Mouse (Mus musculus) gastrocnemius, postnatal 14 days (tissue): ENCODE data around the gene Tmed2. TPM values are rescaled to one million over a fixed set of nuclear protein-coding genes. Genes with fewer than 3 reads are reported as not detected.
"Not testable (repeated sequence)": the region's sequence is repeated elsewhere in the genome, so short reads cannot be mapped to it uniquely, and the experiment has no call there.

Experiments used
- DNase-seq: peaks from one replicate; pipeline ENCODE4 v3.0.0; 2021; ENCODE audit warnings: mixed read lengths
- intact Hi-C: fragments of 180-260 bp; cut with DNase I; formaldehyde crosslinking; loops from one replicate; pipeline ENCODE4 v1.15.1; 2025; ENCODE audit warnings: low total_unique reads
- total RNA-seq, 2 experiments: library from RNA; stranded (reverse); gene quantifications; 2 replicates each; pipeline ENCODE4 v1.2.3; 2021

Tmed2 gene
- total RNA-seq, 2 experiments from 2014 or later: 138 to 152 TPM

- DNase-seq: no peak
- intact Hi-C loops: no loop called here
Observed at GRCm38 (mm10) chr5:124523032-124523431, 17.5 kb upstream of the Tmed2 start.

DNA sequence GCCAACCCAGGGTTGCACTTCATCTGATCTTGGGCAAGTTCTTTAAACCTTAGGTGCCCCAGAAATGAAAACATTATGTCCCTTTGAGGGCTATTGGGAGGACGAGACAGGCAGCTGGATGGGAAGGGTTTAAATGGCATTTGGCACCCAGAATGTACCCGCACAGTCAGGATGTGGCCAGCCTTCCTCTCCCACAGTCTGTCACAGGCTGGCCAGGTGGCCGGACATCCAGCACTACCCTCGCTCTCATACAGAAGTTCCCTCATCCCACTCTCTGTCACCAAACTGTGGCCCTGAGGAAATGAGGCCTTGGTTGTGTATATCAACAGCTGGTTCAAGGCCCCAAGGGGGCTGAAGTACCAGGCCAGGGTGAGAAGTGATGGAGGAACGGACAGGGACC, 15.6 kb upstream of the Tmed2 start:
- no peak for DNase-seq
- intact Hi-C loops: no loop called here

DNA sequence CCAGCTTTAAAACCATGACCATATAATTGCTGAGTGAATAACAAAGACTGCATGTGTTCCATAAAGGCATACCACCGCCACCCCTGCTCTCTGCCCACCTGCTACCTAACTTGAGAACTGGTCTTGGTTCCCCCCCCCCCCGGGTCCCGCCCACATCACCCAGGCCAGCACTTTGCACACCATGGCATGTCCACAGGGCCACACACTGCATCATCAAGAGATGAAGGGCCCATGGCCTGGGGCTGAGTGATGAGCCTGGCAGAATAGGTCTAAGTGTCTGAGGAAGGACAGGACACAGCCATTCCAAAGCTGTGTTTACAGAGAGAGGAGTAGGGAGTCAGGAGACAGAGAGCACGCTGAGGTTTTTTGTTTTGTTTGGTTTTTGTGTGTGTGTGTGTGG, 12.1 kb upstream of the Tmed2 start:
- intact Hi-C loops: no loop called here

DNA sequence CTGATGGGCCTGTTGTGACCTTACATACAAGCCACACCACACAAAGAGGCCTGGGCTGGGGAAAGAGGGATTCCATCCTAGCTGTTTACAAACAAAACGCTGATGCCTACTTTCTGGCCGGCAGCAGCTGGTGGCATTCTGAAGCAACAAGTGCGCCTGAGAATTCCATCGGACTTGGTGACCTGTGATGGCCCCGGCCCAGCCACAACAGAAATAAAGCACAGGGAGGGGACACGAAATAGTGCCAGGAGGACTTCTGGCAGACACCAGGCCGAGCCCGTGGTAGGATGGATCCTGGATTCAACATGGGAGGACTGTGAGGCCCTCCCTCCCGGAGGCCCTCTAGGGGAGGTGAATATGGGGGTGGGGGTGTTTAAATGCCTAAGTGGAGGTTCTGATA, 11.7 kb upstream of the Tmed2 start:
- intact Hi-C loops: no loop called here
- DNase-seq: peak; percentile 54

More for the DNA sequence above, 12.1 kb upstream of the Tmed2 start:
- no peak for DNase-seq

DNA sequence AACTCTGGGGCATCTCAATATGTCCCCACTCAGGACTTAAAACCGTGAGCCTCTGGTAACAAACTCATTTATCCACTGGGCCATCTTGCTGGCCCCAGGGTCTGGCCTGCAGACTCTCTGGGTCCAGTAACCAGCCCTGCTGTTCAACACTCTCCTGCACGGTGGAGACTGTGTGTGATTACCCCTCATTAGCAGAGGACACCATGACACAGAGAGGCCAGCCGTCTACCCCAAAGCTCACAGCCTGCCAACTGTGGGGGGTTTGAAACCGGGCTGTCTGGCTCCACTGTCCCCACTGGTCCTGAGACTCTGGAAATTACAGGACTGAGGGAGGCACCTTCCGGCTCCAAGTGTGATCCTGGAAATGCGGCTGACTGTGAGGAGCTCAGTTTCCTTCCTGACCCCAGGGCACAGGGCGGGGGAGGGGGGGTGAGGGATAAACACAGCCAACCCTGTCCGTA, 11.3 kb upstream of the Tmed2 start:
- DNase-seq: no peak
- intact Hi-C loops: no loop called here

GRCm38 (mm10) chr5:124529697-124530096, 10.8 kb upstream of the Tmed2 start:
- no peak for DNase-seq
- intact Hi-C loops: no loop called here

- DNase-seq: peak; percentile 89
- intact Hi-C loops: no loop called here
Observed at GRCm38 (mm10) chr5:124530655-124531582, 9.6 kb upstream of the Tmed2 start, which contains the start of gene Rilpl1. TSS of gene Rilpl1 (minus strand) at chr5:124531391.

DNA sequence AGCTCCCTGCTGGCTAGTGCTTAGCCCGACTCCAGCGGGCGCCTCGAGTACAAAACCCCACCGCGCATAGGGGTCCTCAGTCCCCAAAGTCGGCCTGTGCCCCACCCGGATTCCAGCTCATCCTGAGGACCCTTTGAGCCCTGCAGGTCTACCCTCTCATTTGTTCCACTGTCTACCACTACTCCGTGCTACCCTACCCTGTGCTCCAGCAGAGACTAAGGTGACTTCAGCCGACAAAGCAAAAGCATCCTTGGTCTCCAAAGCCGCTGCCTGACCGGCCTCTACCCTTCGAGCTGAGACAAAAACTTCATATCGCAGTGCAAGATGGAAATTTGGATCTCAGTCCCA, 8.9 kb upstream of the Tmed2 start:
- intact Hi-C loops: no loop called here
- no peak for DNase-seq

DNA sequence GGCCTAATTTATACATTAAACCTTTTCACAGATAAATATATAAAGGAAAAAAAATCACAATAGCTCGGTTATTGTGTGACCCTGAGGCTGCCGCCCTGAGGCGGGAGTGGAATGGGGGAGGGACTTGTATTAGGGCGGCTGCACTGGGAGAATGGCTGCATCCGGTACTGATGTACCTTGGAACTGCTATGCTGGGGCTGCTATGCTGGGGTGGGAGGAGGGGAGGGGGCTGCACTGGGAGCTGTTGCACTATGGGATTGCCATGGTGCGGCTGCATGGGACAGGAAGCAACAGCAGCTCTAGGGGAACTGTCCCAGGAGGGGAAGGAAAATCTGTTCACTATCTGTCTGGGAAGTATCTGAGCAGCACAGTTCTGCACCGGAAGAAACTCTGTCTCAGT, 8.0 kb upstream of the Tmed2 start:
- intact Hi-C loops: no loop called here
- no peak for DNase-seq

- intact Hi-C loops: loop anchor here (5.0 kb wide), 1 partner anchor 98 kb away; the partner anchor contains the start of gene Kmt5a
- DNase-seq: no peak
Observed at GRCm38 (mm10) chr5:124535016-124535415, 5.5 kb upstream of the Tmed2 start.

DNA sequence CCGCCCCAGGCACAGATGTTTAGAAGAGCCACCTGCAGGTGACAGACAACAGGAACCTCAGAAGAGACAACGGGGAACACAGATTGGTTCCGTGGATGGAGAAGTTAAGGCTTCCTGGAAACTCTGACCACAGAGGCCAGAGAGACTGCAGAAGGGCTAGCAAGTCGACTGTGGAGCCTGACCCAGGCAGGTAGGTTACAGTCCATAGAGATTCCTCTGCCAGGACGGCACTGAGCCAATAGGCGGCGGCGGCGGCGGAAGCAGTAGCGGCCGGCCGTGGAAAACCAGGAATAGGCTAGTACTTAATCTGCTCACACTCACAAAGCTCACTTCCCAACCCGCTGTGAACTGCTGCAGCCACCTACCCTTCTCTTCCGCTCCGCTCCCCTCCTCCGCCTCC, 3.7 kb upstream of the Tmed2 start:
- DNase-seq: peak; percentile 47
- intact Hi-C loops: loop anchor here (5.0 kb wide), 1 partner anchor 99 kb away; the partner anchor contains the start of gene Kmt5a

DNA sequence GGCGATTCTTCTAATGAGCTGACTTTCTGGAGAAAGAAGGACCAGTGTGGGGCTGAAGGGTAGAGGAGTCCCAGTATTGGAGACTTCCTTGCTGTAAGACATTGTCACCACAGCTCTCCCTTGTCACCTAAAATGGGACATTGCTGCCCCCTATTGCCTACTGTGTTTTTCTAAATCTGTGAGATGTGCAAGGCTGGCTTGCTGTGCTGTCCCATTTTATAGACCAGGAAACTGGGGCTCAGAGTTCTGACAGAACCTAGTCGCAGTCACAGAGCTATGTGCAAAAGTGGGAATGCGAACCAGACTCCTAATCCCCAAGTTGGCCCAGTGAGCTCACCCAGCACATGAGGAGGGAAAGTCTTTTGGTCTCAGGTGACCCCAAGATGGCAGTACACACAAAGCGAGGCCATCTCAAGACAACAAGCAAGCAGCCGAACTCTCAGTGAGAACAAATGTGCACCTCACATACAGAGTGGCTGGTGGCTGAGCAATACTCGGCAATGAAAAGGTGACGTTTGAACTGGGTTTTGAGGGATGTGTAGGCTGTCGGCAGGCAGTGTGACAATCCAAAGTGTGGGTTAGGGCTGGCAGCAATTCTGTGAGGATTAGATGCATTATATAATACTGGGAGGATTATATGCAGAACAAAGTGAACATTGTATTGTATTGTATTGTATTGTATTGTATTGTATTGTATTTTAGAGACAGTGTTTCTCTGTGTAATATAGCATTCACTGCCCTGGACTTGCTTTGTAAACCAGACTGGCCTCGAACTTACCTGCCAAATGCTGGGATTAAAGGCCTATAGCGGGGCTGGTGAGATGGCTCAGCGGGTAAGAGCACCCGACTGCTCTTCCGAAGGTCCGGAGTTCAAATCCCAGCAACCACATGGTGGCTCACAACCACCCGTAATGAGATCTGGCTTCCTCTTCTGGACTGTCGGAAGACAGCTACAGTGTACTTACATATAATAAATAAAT, 1.4 kb upstream of the Tmed2 start:
- DNase-seq: no peak

GRCm38 (mm10) chr5:124539905-124540304, 590 bp upstream of the Tmed2 start:
- intact Hi-C loops: loop anchor here (5.0 kb wide), 2 partner anchors 103 to 113 kb away; partner anchors contain the start of genes Kmt5a and Sbno1
- no peak for DNase-seq

More for the DNA sequence above, 1.4 kb upstream of the Tmed2 start:
- intact Hi-C loops: loop anchor here (5.0 kb wide), 1 partner anchor 102 kb away; the partner anchor contains the start of gene Kmt5a

DNA sequence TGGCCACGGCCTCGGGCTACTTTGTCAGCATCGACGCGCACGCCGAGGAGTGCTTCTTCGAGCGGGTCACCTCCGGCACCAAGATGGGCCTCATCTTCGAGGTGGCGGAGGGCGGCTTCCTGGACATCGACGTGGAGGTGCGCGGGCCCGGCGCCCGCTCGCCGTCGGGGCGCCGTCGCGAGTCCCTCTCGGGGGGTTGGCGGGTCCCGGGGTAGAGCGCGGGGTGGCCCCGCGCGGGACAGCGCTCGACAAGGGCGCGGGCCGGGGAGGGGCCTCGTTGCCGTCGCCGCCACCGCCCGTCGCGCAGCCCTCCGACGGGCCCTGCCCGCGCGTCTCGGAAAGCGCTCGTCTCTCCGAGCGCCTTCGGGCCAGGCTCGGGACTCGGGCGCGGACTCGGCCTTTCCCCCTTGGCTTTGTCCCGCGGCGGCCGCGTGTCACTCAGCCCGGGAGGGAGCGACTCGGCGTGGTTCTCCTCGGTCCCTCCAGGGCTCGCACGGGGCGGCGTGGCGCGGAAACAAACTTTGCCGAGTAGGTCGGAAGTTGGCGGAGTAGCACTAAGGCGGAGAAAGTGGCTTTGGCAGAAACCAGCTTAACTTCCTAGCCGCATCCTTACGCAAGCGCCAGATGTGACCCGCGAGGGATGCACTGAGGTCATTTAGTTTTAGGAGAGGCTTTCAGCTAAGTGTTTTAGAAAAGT, 558 bp downstream of the Tmed2 start:
- peak; percentile 83 for DNase-seq
- intact Hi-C loops: loop anchor here (5.0 kb wide), 1 partner anchor 114 kb away; the partner anchor contains the start of gene Sbno1

DNA sequence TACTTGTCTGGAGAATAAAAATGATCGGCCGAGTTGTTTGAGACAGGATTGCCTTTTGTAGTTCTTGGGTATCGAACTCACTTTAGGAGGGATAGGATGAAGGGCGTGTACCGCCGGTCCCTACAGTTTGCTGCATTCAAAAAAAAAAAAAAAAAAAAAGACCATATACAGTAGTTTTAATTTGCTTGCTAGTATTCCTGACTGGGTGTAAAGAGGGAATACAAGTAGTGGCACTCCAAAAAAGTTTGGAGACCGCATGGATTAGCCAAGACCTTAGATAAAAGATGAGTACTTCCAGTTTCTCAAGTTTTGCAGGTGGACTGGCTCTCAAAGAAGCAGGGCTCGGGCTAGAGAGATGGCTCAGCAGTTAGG, 1.1 kb downstream of the Tmed2 start:
- DNase-seq: no peak
- intact Hi-C loops: loop anchor here (5.0 kb wide), 1 partner anchor 114 kb away; the partner anchor contains the start of gene Sbno1

DNA sequence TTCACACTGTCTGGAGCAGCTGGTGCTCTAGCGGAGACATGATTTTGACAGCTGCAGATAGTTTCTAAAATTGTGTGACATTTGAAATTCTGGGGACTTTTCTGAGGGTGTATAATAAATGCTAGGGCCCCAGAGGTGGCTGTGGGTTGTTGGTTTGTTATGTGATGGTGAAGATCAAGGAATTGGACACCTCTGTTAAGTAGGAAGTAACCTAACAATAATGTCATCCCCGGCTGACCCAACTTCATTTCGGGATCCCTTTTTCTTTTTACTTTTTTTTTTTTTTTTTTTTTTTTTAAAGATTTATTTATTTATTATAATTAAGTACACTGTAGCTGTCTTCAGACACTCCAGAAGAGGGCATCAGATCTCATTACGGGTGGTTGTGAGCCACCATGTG, 10.2 kb downstream of the Tmed2 start:
- intact Hi-C loops: loop anchor here (5.0 kb wide), 1 partner anchor 118 kb away; no protein-coding TSS in a partner anchor
- not testable (repeated sequence) for DNase-seq

GRCm38 (mm10) chr5:124551349-124552093, 11.0 kb downstream of the Tmed2 start:
- intact Hi-C loops: loop anchor here (5.0 kb wide), 1 partner anchor 119 kb away; no protein-coding TSS in a partner anchor
- not testable (repeated sequence) for DNase-seq

- DNase-seq: no peak
- intact Hi-C loops: loop anchor here (5.0 kb wide), 1 partner anchor 120 kb away; no protein-coding TSS in a partner anchor
Observed at GRCm38 (mm10) chr5:124552094-124552472, 11.6 kb downstream of the Tmed2 start.
